Mouse (Mus musculus): ENCODE data around the gene Fam172a.

The Fam172a gene

GRCm38 (mm10) chr13:78181071-78181929, 479.5 kb downstream of the Fam172a start:
- DNase-seq = peak in 1 of 2 experiments; percentile 45

DNA sequence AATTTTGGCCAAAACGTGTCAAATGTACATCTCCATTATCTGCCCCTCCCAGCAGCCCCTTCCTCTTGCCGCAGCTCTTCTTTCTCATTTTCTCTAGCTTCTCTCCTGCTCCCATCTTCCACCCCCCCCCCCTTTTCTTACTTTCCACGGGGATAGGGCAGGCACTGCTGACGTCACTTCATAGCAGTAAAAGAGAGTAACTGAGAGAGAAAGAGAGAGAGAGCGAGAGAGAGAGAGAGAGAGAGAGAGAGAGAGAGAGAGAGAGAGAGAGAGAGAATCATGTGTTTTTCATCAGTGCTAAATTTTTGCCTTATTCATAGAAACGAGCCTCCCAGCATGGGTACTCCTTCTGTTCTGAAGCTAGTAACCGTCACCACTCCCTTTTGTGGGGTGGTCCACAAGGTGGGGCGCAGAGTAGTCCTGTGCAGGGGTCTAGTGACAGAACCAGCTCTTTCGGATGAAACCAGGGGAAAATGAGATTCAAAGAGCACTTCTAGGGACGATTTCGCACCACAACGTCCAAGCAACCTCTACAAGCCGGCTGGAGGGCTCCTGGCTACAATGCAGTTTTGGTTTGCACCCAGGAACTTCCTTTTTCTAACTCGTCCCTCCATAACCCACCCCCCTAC, 480.2 kb downstream of the Fam172a start:
- DNase-seq = no peak

DNA sequence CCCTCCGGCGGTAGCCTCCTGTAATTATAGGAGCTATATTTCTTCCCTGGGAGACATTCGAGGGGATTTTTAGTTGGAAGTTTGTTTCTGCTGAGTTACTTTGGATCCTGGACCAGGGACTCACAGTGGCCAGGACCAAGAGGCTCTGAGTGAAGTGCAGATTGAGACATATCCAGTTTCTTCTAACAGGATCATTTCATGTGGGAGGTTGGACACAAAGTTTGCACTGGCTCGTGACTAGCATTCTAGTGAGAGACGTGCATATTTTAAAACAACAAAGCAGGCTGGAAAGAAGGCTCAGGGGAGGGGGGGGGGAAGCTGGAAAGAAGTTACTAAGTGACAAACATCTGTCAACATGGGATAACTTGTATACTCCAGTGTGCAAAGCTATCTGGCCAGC, 481.2 kb downstream of the Fam172a start:
- no peak for DNase-seq

- no peak for DNase-seq
Observed at GRCm38 (mm10) chr13:78183986-78184385, 482.2 kb downstream of the Fam172a start.

DNA sequence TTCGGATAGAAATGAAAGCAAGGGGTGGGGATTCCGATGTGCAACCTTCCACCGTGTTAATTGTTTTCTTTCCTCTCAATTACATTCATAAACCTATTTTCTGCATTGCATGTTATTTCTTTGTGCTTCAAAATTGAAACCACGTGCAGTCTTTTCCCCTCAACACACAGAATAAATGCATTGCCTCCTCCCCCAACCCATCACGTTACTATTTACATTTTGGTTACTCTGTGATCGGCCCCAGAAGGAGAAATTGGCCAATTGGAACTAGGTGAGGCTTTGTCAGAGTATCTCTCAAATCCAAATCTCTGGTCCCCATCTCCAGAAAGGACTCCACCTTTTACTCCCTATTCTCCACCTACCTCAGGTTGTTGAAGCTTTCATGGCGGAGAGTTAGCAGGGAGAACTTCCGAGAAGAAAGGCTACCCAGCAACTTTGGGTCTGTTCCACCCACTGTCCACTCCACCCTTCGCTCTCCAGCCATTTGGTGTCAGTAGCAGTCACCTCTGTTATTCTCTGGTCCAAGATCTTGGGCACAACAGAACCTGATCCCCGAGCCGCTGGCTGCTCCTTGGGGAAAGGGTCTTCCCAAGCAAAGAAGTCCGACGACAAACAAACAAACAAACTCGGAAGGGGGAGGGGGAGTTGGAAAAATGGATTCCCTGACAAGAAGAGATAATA, 483.1 kb downstream of the Fam172a start:
- no peak for DNase-seq

DNA sequence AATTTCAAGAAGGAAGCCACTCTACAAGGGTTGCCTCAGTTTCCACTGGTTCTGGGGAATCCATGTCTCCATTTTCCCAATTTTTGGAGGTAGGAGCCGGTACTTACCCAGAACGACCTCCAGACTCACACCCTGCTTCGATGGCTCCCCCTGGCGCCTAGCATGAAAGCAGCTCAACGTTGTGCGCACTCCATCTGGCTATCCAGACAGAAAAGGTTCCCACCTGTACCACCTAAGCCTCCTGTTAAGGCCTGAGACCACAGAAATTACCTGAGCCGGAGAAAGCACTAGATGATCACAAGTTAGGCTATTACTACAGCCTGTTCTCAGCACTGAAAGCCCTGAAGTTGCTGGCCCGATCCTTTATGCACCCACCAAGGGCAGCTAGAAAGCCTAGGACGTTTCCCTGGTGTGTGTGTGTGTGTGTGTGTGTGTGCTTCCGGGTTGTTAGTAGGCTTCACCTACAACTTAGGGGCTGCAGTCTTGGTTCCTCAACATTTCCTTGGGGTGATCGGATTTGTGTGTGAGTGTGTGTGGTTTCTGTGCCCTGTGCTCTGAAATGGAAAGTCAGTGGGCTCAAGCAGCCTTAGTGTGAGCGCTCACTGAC, 484.6 kb downstream of the Fam172a start:
- peak; percentile 58 to 63 for DNase-seq

DNA sequence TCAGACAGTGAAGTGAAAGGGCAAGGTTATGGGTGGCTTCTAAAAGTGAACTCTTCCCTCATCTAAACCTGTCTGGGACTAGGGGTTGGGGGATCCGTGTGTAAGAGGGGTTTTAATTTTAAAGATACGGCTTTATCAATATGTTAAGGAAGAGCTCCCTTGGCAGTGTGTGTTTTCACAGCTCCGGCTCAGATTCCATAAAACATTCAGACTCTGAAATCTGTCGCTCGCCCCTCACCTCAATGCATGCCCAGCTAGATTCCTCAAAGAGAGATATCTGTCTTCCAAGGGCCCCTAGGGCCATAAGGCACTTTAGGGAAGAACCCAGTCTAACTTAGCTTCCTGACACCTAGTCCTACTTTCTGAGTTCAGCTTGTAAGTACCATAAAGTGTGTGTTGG, 486.0 kb downstream of the Fam172a start:
- no peak for DNase-seq

- DNase-seq = no peak
Observed at GRCm38 (mm10) chr13:78189586-78189985, 487.8 kb downstream of the Fam172a start.

DNA sequence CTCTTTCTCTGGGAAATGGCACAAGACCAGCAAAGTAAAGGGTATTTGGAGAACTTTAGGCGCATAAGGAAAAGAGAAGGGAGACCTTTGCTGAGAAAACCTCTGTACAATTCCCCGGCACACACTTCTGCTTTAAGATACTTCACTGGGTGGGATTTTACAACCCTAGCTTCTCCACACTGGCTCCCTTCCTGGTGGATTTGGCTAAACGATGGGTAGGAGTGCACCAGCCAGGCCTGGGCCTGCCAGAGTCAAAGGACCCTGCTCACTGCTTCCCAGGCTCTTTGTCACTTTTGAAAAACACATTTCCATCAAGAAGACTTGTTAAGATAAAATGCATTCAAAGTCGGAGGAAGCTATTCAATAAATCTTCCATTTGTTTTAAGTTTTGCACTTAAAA, 491.4 kb downstream of the Fam172a start:
- DNase-seq = no peak

DNA sequence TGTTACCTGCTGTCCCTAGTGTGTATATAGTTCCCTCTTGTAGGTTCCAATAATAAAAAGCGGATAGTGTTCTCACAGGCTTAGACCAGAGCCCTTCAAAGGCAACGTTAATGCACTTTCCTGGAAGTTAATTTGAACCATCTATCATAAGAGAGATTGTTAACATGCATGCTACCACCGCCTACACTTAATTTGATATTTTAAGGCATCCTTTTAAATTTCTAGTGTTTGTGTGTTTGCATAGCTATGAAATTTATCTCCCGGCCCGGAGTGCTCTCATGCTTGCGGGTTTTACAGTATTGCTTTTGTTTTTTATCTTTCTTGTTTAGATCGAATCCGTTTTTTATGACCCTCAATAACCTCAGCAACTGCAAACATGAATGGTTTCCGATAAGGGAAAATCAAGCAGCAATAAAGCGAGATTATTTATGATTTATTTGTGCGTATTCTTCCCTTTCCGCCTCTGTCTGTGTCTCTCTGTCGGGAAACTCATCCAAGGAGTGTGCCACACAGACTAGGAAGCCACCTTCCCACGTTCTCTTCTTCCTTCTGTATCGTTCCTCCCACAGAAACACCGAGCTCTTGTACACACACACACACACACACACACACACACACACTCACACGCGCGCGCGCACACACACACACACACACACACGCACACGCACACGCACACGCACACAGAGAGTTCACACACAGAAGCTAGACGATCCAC, 492.5 kb downstream of the Fam172a start:
- DNase-seq = no peak

DNA sequence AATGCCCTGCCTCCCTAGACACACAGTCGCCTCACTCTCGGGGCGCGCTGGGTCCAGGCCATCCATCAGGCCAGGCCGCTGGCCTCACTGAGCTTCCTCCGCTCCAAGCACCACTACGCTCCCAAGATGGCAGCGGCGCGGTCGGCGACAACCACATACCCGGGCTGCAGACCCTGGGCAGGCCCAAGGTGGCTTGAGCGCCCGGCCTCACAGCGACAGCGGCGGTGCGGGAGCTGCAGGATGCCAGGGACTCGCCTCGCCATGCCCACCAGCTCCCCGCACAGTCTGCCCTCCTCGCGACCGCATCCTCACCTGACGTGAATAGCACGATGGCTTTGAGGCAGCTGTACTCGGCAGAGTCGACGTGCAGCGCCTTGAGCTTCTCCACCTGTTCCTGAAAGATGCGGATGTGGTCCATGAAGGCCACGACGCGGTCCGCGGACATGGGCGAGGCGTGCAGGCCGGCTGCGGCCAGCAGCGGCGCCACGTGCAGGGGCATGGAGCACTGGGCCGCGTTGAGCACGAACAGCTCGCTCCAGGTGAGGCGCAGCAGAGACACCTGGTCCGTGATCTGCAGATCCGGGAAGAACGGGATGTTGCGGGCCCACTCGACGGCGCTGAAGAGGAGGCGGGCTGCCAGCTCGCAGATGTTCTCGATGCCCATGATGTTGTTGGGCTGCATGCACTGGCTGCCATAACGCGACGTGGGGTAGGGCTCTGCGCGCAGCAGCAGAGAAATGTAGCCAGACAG, 493.2 kb downstream of the Fam172a start:
- DNase-seq = peak; percentile 64 to 76

DNA sequence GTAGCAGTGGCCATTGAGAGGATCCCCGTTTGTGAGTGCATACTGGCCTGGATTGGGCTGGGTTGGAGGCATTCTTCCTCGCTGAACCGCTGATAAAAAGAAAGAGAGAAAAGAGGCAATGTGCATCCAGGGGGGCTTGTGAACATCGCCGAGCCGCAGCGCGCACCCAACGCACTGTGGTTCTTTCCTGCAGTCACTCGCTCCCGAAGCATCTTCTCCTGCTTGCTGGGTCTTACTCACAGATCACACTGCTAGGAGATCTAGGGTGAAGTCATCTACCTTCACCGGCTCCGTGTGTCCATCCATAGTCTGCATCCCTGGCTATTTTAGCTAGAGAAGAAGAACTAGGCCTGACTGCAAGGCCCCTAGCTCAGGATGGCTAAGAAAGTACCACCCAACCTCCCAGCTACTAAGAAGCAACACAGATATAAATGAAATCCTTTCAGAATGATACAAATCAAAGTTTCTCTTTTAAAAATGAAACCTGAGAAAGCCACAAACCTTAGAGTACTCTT, 493.8 kb downstream of the Fam172a start:
- DNase-seq = no peak

DNA sequence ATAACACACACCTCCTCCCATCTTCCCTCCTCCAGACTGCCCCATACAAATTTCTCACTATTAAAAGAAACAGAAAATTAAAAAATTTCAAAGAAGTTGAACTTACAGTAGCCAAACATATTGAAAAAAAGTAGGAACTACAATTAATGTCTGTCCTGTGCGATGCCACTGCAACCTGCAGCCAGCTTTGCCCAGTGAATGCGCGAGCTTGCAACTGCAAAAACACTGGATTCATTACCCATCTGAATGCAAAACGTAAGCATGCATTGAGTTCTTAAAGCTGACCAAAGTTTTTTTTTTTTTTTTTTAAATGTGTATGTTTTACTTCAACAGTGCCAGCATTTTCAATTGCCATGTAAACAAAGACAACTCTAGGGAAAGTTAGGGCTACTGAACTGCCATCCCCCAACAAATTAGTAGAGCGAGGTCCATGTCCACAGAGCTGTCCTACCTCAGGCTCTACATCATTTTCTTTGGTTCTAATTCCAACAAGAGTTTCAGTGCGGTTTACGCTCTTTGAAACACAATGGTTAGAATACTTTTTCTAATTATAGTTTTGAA, 494.5 kb downstream of the Fam172a start:
- DNase-seq = no peak

DNA sequence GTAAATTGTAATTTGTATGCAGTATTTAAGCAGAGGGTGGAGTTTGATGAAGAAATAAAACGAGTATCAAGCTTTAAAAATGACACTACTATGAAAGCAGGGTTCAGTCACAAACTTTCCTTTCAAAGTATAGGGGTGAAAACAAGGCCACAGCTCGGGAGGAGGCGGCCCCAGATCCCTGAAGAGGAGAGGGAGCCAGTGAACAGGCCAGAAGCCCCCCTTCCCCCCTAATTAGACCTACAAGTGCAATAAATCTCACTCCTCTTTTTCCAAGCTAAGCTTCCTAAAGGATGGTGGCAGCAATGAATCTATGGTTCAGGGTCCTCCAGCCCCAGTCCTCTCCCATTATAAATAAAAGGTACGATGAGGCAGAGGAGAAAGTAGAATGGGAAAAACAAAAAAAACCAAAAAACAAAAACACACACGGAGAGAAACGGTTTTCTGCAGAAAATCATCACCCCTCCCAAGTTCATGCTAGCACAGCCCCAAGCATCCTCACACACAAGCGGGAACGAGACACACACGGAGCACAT, 495.5 kb downstream of the Fam172a start:
- DNase-seq = no peak

GRCm38 (mm10) chr13:78197819-78198390, 496.1 kb downstream of the Fam172a start:
- DNase-seq = peak; percentile 49 to 67

GRCm38 (mm10) chr13:78198391-78198870, 496.6 kb downstream of the Fam172a start:
- peak; percentile 62 to 76 for DNase-seq

- peak; percentile 75 to 84 for DNase-seq
Observed at GRCm38 (mm10) chr13:78198871-78199641, 497.2 kb downstream of the Fam172a start.

DNA sequence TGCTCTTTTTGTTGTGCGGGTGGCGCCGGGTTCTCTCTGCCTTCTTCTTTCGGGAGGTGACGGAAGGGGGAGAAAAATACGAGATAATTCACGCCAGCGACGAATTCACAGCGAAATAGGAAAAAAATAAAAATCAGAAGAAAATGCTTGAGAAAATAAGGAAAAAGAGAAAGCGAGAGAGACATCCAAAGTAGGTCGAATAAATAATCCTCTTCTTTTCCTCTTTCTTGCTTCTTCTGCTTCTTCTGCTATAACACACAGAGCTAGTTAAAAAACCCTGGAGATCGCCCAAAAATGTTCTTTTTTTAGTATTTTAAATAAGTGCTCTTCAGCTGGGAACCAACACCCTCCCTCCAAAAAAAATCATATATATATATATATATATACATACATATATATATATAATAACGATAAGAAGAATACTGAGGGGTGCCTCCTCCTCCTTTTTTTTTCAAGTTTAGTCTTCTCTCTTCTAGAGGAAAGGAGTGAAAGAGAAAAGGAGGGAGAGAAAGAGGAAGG, 497.9 kb downstream of the Fam172a start, which contains the start of gene Nr2f1:
TSS of gene Nr2f1 (minus strand) at position 116 of the 519 bp plus-strand sequence.
- no peak for DNase-seq

DNA sequence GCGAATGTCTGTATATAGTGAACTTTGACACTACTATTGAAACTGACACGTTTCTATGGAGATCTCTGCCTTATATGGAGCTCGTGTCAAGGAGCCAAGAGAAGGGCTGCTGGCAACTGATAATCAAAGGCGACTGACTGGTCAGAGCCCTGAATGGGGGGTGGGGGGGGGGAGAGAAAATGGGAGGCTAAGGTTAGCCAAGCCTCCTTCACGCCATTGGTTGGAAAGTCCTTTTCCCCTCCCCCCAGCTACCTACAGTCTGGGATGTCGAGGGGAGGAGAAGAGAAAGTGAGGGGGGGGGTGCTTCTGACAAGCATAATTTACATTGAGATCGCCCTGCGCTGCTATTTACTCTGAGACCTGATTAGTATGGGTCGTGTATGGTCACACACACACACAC, 498.6 kb downstream of the Fam172a start:
- peak; percentile 55 to 66 for DNase-seq
